Comparison of ENCODE assay signal across 8 mouse cellular contexts in the genomic region with DNA sequence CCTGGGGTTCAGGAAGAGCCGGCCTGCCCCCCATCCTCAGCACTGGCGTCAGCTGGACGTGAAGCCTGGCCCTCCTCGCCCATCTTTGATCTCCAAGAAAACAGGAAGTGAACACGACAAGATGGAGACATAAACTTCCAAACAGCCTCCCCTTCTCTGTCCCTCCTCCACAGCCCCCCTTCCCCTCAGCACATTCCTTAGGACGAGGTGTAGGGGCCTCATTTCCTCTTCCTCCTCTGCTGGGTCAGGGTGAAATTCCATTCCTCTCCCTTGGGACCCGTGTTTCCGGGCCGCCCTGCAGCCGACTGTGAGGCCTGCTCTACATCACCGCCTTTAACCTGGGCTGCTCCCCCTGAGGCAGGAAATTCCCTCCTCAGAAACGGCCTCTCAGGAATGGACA. TPM values are rescaled to one million over a fixed set of nuclear protein-coding genes. Genes with fewer than 3 reads are reported as not detected.
DNase-seq lines count a peak whose midpoint lies in the region; ATAC-seq lines count a peak whose summit lies in the region.

No protein-coding gene starts in this region.

- WGBS in heart, embryonic 12.5 days, result 45% methylated on average over 12 of the region's 12 CpGs
- 31% methylated on average over 12 of the region's 12 CpGs for WGBS in limb, embryonic 10.5 days
- WGBS in stomach, embryonic 14.5 days, result 39% methylated on average over 12 of the region's 12 CpGs

- peak; percentile 46 for DNase-seq in 3T3-L1 (ENCODE audit: low read depth, low spot score)
- peak; percentile 60 for DNase-seq in adrenal gland, postnatal 10 days
- peak; percentile 70 for DNase-seq in limb, embryonic 10.5 days (ENCODE audit: low spot score)
- DNase-seq in urinary bladder, postnatal 25 days (ENCODE audit: low spot score), result no peak
- no peak for DNase-seq in layer of hippocampus, adult 9-10 months (ENCODE audit: low spot score)
- DNase-seq in thymus, postnatal 4 days, result no peak

- no peaks in the 10 kb centered on the region for H3K9me3 ChIP-seq in heart, embryonic 12.5 days (replicated peaks)
- H3K9me3 ChIP-seq in limb, embryonic 10.5 days (replicated peaks), result no peaks in the 10 kb centered on the region
- no peaks in the 10 kb centered on the region for H3K9me3 ChIP-seq in stomach, embryonic 14.5 days (ENCODE audit: control insufficient read depth, low read depth, low read length)

- H3K27me3 ChIP-seq in heart, embryonic 12.5 days (replicated peaks), result no peaks in the 10 kb centered on the region
- H3K27me3 ChIP-seq in limb, embryonic 10.5 days (ENCODE audit: low read depth, poor library complexity, severe bottlenecking), result no peaks in the 10 kb centered on the region
- no peaks in the 10 kb centered on the region for H3K27me3 ChIP-seq in stomach, embryonic 14.5 days (ENCODE audit: control insufficient read depth, insufficient read depth, low read length)

- H3K4me3 ChIP-seq in heart, embryonic 12.5 days, result no peak overlapping the region
- no peak overlapping the region for H3K4me3 ChIP-seq in limb, embryonic 10.5 days
- H3K4me3 ChIP-seq in stomach, embryonic 14.5 days (ENCODE audit: low read depth, low read length), result no peak overlapping the region

- peak; percentile 77 for ATAC-seq in heart, embryonic 12.5 days (ENCODE audit: insufficient number of reproducible peaks, low FRiP score)
- peak; percentile 38; the same call in 1 of the 2 replicates for ATAC-seq in stomach, embryonic 14.5 days (ENCODE audit: insufficient number of reproducible peaks, insufficient read depth, low FRiP score, low read depth)

- peak overlapping the region; percentile 77 for H3K27ac ChIP-seq in heart, embryonic 12.5 days (ENCODE audit: poor library complexity, severe bottlenecking)
- peak overlapping the region; percentile 89 for H3K27ac ChIP-seq in limb, embryonic 10.5 days
- peak overlapping the region; percentile 68; the same call in 1 of the 2 replicates for H3K27ac ChIP-seq in stomach, embryonic 14.5 days (ENCODE audit: low read length)

- peaks cover 25% of the 10 kb centered on the region for H3K36me3 ChIP-seq in heart, embryonic 12.5 days
- no peaks in the 10 kb centered on the region for H3K36me3 ChIP-seq in limb, embryonic 10.5 days
- H3K36me3 ChIP-seq in stomach, embryonic 14.5 days (ENCODE audit: control insufficient read depth, insufficient read depth, low read length), result no peaks in the 10 kb centered on the region

- peak overlapping the region; percentile 48; the same call in 1 of the 2 replicates for H3K4me2 ChIP-seq in heart, embryonic 12.5 days
- no peak overlapping the region for H3K4me2 ChIP-seq in stomach, embryonic 14.5 days (replicated peaks; ENCODE audit: low read depth, low read length)

- peaks cover 68% of the 10 kb centered on the region for H3K4me1 ChIP-seq in heart, embryonic 12.5 days (replicated peaks)
- peaks cover 37% of the 10 kb centered on the region for H3K4me1 ChIP-seq in limb, embryonic 10.5 days
- H3K4me1 ChIP-seq in stomach, embryonic 14.5 days (ENCODE audit: control insufficient read depth, insufficient read depth, low read length), result peaks cover 17% of the 10 kb centered on the region

- no peak overlapping the region for H3K9ac ChIP-seq in heart, embryonic 12.5 days
- H3K9ac ChIP-seq in stomach, embryonic 14.5 days (replicated peaks; ENCODE audit: low read depth, low read length), result no peak overlapping the region

RNA-seq across cellular contexts. Expression of a gene that starts 9.4 kb away (rescaled TPM):
- total RNA-seq in adrenal gland, postnatal 10 days (2021), result 10 to 100 TPM; 97.9 to 99.9 TPM
- polyA plus RNA-seq in heart, embryonic 12.5 days (2016; fragmentation: Nextera tagmentation; extraction: Ambion mirVana), result 159 and 168 TPM in 2 replicates
- 27.9 and 28.5 TPM in 2 replicates for polyA plus RNA-seq in limb, embryonic 10.5 days (2016; fragmentation: Nextera tagmentation; extraction: Ambion mirVana)
- polyA plus RNA-seq in stomach, embryonic 14.5 days (2014; fragmentation: Nextera tagmentation; extraction: Ambion mirVana), result 49.1 and 54.5 TPM in 2 replicates

RNA-seq across cellular contexts. Expression of a gene that starts 34.3 kb away (rescaled TPM):
- 100 to 1,000 TPM in 1 of 2 experiments, 10 to 100 TPM in 1; 71.5 to 143 TPM for total RNA-seq in adrenal gland, postnatal 10 days (2021)
- polyA plus RNA-seq in heart, embryonic 12.5 days (2016; fragmentation: Nextera tagmentation; extraction: Ambion mirVana), result 285 and 294 TPM in 2 replicates
- polyA plus RNA-seq in limb, embryonic 10.5 days (2016; fragmentation: Nextera tagmentation; extraction: Ambion mirVana), result 21.6 and 35.7 TPM in 2 replicates
- 16.7 and 17.1 TPM in 2 replicates for polyA plus RNA-seq in stomach, embryonic 14.5 days (2014; fragmentation: Nextera tagmentation; extraction: Ambion mirVana)

RNA-seq across cellular contexts. Expression of a gene that starts 48.1 kb away (rescaled TPM):
- 10 to 100 TPM; 27.1 to 37.6 TPM for total RNA-seq in adrenal gland, postnatal 10 days (2021)
- polyA plus RNA-seq in heart, embryonic 12.5 days (2016; fragmentation: Nextera tagmentation; extraction: Ambion mirVana), result 18.7 and 20.3 TPM in 2 replicates
- polyA plus RNA-seq in limb, embryonic 10.5 days (2016; fragmentation: Nextera tagmentation; extraction: Ambion mirVana), result 31.6 and 35.4 TPM in 2 replicates
- 25.9 and 27.1 TPM in 2 replicates for polyA plus RNA-seq in stomach, embryonic 14.5 days (2014; fragmentation: Nextera tagmentation; extraction: Ambion mirVana)

RNA-seq across cellular contexts. Expression of a gene that starts 56.3 kb away (rescaled TPM):
- 10 to 100 TPM; 55.2 to 64.1 TPM for total RNA-seq in adrenal gland, postnatal 10 days (2021)
- polyA plus RNA-seq in heart, embryonic 12.5 days (2016; fragmentation: Nextera tagmentation; extraction: Ambion mirVana), result 31.6 and 35.3 TPM in 2 replicates
- polyA plus RNA-seq in limb, embryonic 10.5 days (2016; fragmentation: Nextera tagmentation; extraction: Ambion mirVana), result 11.8 and 16.7 TPM in 2 replicates
- polyA plus RNA-seq in stomach, embryonic 14.5 days (2014; fragmentation: Nextera tagmentation; extraction: Ambion mirVana), result 7.4 and 7.9 TPM in 2 replicates

RNA-seq across cellular contexts. Expression of a gene that starts 57.0 kb away (rescaled TPM):
- total RNA-seq in adrenal gland, postnatal 10 days (2021), result 10 to 100 TPM; 65.5 to 70.9 TPM
- polyA plus RNA-seq in heart, embryonic 12.5 days (2016; fragmentation: Nextera tagmentation; extraction: Ambion mirVana), result 67.5 and 73.3 TPM in 2 replicates
- 156 and 160 TPM in 2 replicates for polyA plus RNA-seq in limb, embryonic 10.5 days (2016; fragmentation: Nextera tagmentation; extraction: Ambion mirVana)
- 78.6 and 80.8 TPM in 2 replicates for polyA plus RNA-seq in stomach, embryonic 14.5 days (2014; fragmentation: Nextera tagmentation; extraction: Ambion mirVana)

Comparison
In these comparisons a context has a peak if more than half of its experiments do, and no peak if none do; other contexts are left out.
1. DNase-seq: peak in 3T3-L1 (single experiment), adrenal gland, postnatal 10 days (single experiment) and limb, embryonic 10.5 days (single experiment); none in urinary bladder, postnatal 25 days (single experiment), layer of hippocampus, adult 9-10 months (single experiment) and thymus, postnatal 4 days (single experiment).
2. Peak in every context shown above with its lines, with median percentiles within 50 percentile points of each other: H3K27ac ChIP-seq.